Mouse (Mus musculus) neural tube, embryonic 15.5 days (tissue): ENCODE measurements around the gene Tspan9. TPM values are rescaled to one million over a fixed set of nuclear protein-coding genes. Genes with fewer than 3 reads are reported as not detected.

ENCODE experiments used
- ATAC-seq: fragments of 200-750 bp; cut with Nextera tagmentation; 2 replicates; pipeline ENCODE4 v1.8.0; 2017; ENCODE audit warnings: mild to moderate bottlenecking, moderate TSS enrichment, moderate library complexity; ENCODE audit not compliant: low FRiP score
- H3K27ac ChIP-seq: fragments of 300-500 bp; sonication (generic); replicated peaks from 2 replicates; pipeline ENCODE4 v1.5.1; 2015; ENCODE audit warnings: mild to moderate bottlenecking, inconsistent platforms
- H3K27me3 ChIP-seq: fragments of 300-500 bp; sonication (generic); replicated peaks from 2 replicates; pipeline ENCODE4 v1.6.1; 2015; ENCODE audit warnings: inconsistent platforms
- H3K36me3 ChIP-seq: fragments of 300-500 bp; sonication (generic); 2 replicates; pipeline ENCODE4 v1.6.1; 2015; ENCODE audit warnings: inconsistent platforms
- H3K4me1 ChIP-seq: fragments of 300-500 bp; sonication (generic); 2 replicates; pipeline ENCODE4 v1.6.1; 2015; ENCODE audit warnings: inconsistent platforms
- H3K4me2 ChIP-seq: fragments of 300-500 bp; sonication (generic); 2 replicates; pipeline ENCODE4 v1.6.1; 2015; ENCODE audit warnings: inconsistent platforms, mild to moderate bottlenecking, moderate library complexity
- H3K4me3 ChIP-seq: fragments of 300-500 bp; sonication (generic); replicated peaks from 2 replicates; pipeline ENCODE4 v1.5.1; 2015; ENCODE audit warnings: mild to moderate bottlenecking, inconsistent platforms
- H3K9ac ChIP-seq: fragments of 300-500 bp; sonication (generic); replicated peaks from 2 replicates; pipeline ENCODE4 v1.6.1; 2015; ENCODE audit warnings: mild to moderate bottlenecking, inconsistent platforms
- H3K9me3 ChIP-seq: fragments of 300-500 bp; sonication (generic); replicated peaks from 2 replicates; pipeline ENCODE4 v1.6.1; 2016; ENCODE audit warnings: inconsistent platforms
- WGBS: fragments of 180-500 bp; shearing (Covaris S2); methylation state at CpG from one replicate; pipeline ENCODE4 v1.1.7; 2015; ENCODE audit warnings: mixed read lengths; 5-methylcytosine and 5-hydroxymethylcytosine counted together
- polyA plus RNA-seq: library from polyadenylated mRNA; unstranded; fragments of >200 nt; fragmentation: Nextera tagmentation; extraction: Ambion mirVana; gene quantifications from 2 replicates; pipeline ENCODE4 v1.2.1, GENCODE M21; 2015

Tspan9 gene
- polyA plus RNA-seq, 1 experiment from 2014 or later = 48.3 TPM

GRCm38 (mm10) chr6:127969709-127970108 is 173.7 kb downstream of the Tspan9 start:
- Histone ChIP-seq H3K4me2 (no peak overlapping the region), H3K36me3 (no peaks in the 10 kb centered on the region), H3K4me3 (no peak overlapping the region), H3K4me1 (peaks cover 26% of the 10 kb centered on the region), H3K9me3 (no peaks in the 10 kb centered on the region), H3K27me3 (no peaks in the 10 kb centered on the region), H3K9ac (no peak overlapping the region), H3K27ac (no peak overlapping the region)
- ATAC-seq = no peak
- 63% methylated on average over 7 of the region's 7 CpGs for WGBS

DNA sequence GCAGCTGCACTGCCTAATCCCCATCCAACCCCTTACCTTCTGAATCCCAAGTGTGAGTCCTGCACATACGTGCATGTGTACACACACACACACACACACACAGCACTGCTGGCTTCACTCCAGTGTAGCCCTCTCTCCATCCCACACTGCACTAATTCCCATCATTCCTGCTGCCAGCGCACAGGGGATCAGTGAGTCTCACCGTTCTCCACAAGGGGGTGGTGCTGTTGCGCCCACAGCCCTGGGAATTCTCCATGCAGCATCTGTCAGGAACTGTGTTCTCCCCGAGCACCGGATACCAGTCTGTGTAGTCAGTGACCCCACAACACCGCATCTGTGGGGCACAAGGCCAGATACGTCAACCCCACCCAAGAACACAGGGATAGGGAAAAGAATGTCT is 177.9 kb downstream of the Tspan9 start:
- no peak overlapping the region for H3K4me3 ChIP-seq
- 0 out of 2 replicates have a peak, but pooled peaks cover 4% of the 10 kb centered on the region for H3K36me3 ChIP-seq
- H3K27ac ChIP-seq = no peak overlapping the region
- no peak for ATAC-seq
- H3K4me1 ChIP-seq = 0 out of 2 replicates have a peak, but pooled peaks cover 6% of the 10 kb centered on the region
- WGBS = 56% methylated on average over 8 of the region's 8 CpGs
- no peaks in the 10 kb centered on the region for H3K9me3 ChIP-seq
- H3K27me3 ChIP-seq = no peaks in the 10 kb centered on the region
- H3K9ac ChIP-seq = no peak overlapping the region
- no peak overlapping the region for H3K4me2 ChIP-seq

DNA sequence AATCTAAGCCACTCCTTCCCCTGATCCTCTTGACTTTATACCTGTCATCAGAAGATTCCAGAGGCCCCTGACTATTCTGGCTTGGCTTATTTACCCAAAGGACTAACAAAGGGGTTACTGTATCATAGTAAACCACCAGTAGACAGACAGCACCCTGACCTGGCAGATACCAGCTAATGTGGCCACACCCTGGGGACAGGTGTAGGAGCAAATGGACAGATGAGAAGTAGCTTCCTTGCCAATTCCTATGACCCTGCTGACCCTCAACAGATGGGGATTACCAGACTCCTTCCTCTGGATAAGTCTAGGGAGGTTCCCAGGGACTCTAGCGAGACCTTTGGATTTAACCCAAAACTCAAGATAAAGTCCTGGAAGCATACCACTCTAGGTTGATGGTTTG is 183.2 kb downstream of the Tspan9 start:
- no peak overlapping the region for H3K9ac ChIP-seq
- H3K4me3 ChIP-seq = no peak overlapping the region
- no peaks in the 10 kb centered on the region for H3K9me3 ChIP-seq

DNA sequence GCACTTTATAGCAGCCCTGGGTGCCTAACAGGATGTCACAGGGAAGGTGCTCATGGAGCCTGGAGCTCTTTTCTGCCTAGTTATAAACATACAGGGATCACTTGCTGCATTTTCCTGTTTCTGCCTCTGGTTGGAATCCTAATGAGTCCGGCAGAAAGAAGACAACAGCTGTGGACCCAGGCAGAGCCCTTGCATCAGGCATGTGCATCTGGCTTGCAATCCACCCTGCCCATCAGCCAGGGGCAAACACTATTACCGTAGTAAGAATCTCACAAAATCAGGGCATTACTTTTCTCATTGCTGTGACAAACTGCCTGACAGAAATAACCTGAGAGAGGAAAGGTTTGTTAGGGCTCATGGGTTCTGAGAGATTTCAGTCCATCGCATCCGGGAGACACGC is 187.2 kb downstream of the Tspan9 start:
- ATAC-seq = no peak

More for the DNA sequence above, 183.2 kb downstream of the Tspan9 start:
- H3K36me3 ChIP-seq = 0 out of 2 replicates have a peak, but pooled peaks cover 4% of the 10 kb centered on the region
- H3K4me1 ChIP-seq = no peaks in the 10 kb centered on the region
- ATAC-seq = no peak
- H3K27me3 ChIP-seq = no peaks in the 10 kb centered on the region
- no peak overlapping the region for H3K27ac ChIP-seq
- 96% methylated on average over 1 of the region's 1 CpGs for WGBS
- H3K4me2 ChIP-seq = no peak overlapping the region

DNA sequence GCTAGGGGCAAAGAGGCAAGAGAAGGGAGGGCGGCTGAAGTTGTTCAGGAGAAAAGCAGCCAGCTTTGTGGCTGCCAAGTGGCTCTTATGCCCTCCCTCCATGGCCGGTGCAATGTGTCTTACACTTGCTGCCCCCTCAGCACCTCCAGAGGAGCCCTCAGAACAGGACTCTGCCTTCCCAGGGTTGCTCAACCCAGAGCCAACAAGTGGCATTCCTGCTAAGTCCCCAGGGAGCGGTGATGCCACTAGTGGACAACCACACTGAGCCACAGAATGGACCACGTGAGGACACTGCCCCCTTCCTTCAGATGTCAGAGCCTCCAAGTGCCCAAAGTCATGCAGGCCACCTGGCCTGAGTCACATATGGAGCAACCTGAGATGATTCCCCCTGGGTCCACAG is 190.3 kb downstream of the Tspan9 start:
- 82% methylated on average over 4 of the region's 4 CpGs for WGBS
- H3K9ac ChIP-seq = no peak overlapping the region
- H3K27ac ChIP-seq = no peak overlapping the region

More for the DNA sequence above, 187.2 kb downstream of the Tspan9 start:
- Histone ChIP-seq H3K9me3 (no peaks in the 10 kb centered on the region), H3K4me2 (no peak overlapping the region), H3K27ac (no peak overlapping the region), H3K27me3 (no peaks in the 10 kb centered on the region), H3K4me1 (0 out of 2 replicates have a peak, but pooled peaks cover 4% of the 10 kb centered on the region), H3K9ac (no peak overlapping the region), H3K36me3 (no peaks in the 10 kb centered on the region), H3K4me3 (no peak overlapping the region)
- 87% methylated on average over 5 of the region's 5 CpGs for WGBS

DNA sequence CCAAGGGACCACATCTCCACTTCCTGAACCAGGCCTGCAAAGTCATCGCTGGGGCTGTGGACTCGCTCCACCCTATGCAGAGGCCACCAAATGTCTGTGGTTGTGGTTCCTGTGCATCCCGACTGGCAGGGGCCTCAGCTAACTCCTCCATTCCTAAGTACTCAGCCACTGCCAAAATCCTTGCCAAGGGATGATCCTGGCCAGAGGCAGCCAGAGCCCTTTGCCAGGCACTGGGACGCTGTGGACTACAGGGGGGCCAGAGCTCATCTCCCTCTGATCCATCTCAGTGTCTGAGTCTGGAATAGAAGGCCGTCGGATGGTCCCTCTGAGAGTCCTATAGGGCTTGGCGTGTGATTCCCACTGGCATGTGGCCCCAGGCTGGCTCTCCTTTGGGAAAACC is 193.5 kb downstream of the Tspan9 start:
- H3K27ac ChIP-seq = no peak overlapping the region
- 91% methylated on average over 7 of the region's 7 CpGs for WGBS
- no peaks in the 10 kb centered on the region for H3K9me3 ChIP-seq
- no peak overlapping the region for H3K9ac ChIP-seq
- no peaks in the 10 kb centered on the region for H3K36me3 ChIP-seq
- no peak overlapping the region for H3K4me2 ChIP-seq
- no peaks in the 10 kb centered on the region for H3K27me3 ChIP-seq
- H3K4me3 ChIP-seq = no peak overlapping the region
- H3K4me1 ChIP-seq = 0 out of 2 replicates have a peak, but pooled peaks cover 4% of the 10 kb centered on the region
- no peak for ATAC-seq

More for the DNA sequence above, 190.3 kb downstream of the Tspan9 start:
- no peaks in the 10 kb centered on the region for H3K9me3 ChIP-seq
- H3K36me3 ChIP-seq = no peaks in the 10 kb centered on the region
- no peak overlapping the region for H3K4me3 ChIP-seq
- peak; percentile 30; the same call in 1 of the 2 replicates for ATAC-seq
- H3K4me1 ChIP-seq = 0 out of 2 replicates have a peak, but pooled peaks cover 4% of the 10 kb centered on the region
- no peak overlapping the region for H3K4me2 ChIP-seq
- no peaks in the 10 kb centered on the region for H3K27me3 ChIP-seq

DNA sequence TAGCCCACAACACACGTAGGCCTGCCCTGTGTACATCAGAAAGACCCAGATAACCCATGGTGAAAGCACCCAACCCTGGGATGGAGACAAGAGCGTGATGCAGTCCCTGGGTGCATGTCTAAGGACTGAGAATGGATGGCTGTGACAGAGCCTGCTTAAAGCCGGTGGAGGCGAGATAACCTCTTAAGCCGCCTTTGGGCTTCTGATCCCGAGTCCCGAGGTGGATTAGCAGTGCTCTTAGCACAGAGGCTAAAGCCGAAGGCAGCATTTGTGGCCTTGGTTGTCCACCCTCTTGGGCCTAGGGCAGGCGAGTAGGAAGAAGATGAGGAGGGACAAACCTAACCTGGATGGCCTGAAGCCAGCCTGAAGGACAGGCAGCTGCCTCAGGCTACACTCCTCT is 194.7 kb downstream of the Tspan9 start:
- 95% methylated on average over 9 of the region's 9 CpGs for WGBS
- H3K4me2 ChIP-seq = no peak overlapping the region
- 0 out of 2 replicates have a peak, but pooled peaks cover 4% of the 10 kb centered on the region for H3K4me1 ChIP-seq
- no peaks in the 10 kb centered on the region for H3K36me3 ChIP-seq
- ATAC-seq = no peak
- H3K27me3 ChIP-seq = no peaks in the 10 kb centered on the region
- H3K9ac ChIP-seq = no peak overlapping the region
- no peak overlapping the region for H3K4me3 ChIP-seq
- no peak overlapping the region for H3K27ac ChIP-seq
- H3K9me3 ChIP-seq = no peaks in the 10 kb centered on the region

DNA sequence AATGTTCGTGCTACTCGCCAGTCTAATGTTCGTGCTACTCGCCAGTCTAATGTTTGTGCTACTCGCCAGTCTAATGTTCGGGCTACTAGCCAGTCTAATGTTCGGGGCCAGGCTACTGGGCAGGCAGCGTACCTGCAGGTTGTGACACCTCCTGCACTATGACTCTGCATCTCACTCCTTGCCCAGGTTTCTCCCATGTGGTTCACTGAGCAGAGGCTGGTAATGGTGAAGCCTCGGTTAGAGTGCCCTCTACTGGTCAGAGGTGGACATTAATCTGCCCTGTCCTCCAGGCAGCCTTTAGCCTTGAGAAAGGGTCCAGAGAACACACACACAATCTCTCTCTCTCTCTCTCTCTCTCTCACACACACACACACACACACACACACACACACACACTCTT is 197.7 kb downstream of the Tspan9 start:
- no peak overlapping the region for H3K27ac ChIP-seq
- 57% methylated on average over 9 of the region's 9 CpGs for WGBS

GRCm38 (mm10) chr6:127942421-127942820 is 201.0 kb downstream of the Tspan9 start:
- ATAC-seq = no peak
- H3K27me3 ChIP-seq = no peaks in the 10 kb centered on the region
- H3K4me2 ChIP-seq = no peak overlapping the region
- H3K27ac ChIP-seq = no peak overlapping the region
- H3K4me1 ChIP-seq = no peaks in the 10 kb centered on the region
- no peak overlapping the region for H3K4me3 ChIP-seq
- 88% methylated on average over 8 of the region's 8 CpGs for WGBS
- no peak overlapping the region for H3K9ac ChIP-seq
- H3K36me3 ChIP-seq = no peaks in the 10 kb centered on the region
- H3K9me3 ChIP-seq = no peaks in the 10 kb centered on the region

More for the DNA sequence above, 197.7 kb downstream of the Tspan9 start:
- Histone ChIP-seq H3K9ac (no peak overlapping the region), H3K4me3 (no peak overlapping the region), H3K36me3 (no peaks in the 10 kb centered on the region), H3K27me3 (no peaks in the 10 kb centered on the region), H3K4me1 (no peaks in the 10 kb centered on the region), H3K9me3 (no peaks in the 10 kb centered on the region), H3K4me2 (no peak overlapping the region)
- ATAC-seq = peak; percentile 86

- H3K9me3 ChIP-seq = no peaks in the 10 kb centered on the region
- H3K4me1 ChIP-seq = peaks cover 9% of the 10 kb centered on the region
- H3K36me3 ChIP-seq = no peaks in the 10 kb centered on the region
- H3K27ac ChIP-seq = no peak overlapping the region
- no peak overlapping the region for H3K4me2 ChIP-seq
- no peak for ATAC-seq
- 79% methylated on average over 3 of the region's 3 CpGs for WGBS
- no peak overlapping the region for H3K9ac ChIP-seq
- no peak overlapping the region for H3K4me3 ChIP-seq
- H3K27me3 ChIP-seq = no peaks in the 10 kb centered on the region
Observed at GRCm38 (mm10) chr6:127935105-127935504, 208.3 kb downstream of the Tspan9 start.

DNA sequence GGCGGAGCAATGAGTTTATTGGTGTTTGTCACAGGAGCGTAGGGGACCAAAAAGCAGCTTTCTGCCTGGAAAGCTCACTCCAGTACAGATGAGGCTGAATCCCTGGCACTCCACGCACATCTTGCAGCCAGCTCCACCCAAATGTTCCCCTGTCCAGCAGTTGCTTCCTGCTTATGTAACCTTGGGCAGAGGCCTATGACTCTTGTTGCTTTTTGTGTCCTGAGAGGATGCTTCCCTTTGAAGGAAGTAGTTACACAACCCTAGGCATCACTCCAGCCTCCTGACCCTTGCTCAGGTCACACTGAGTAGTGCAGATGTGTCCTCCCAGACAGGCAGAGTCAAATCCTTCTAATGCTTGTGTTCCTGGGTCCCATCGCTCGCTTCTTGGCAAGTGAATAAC is 209.6 kb downstream of the Tspan9 start:
- 75% methylated on average over 5 of the region's 5 CpGs for WGBS
- ATAC-seq = no peak

GRCm38 (mm10) chr6:127932697-127933096 is 210.7 kb downstream of the Tspan9 start:
- no peak overlapping the region for H3K9ac ChIP-seq
- no peaks in the 10 kb centered on the region for H3K9me3 ChIP-seq
- H3K27me3 ChIP-seq = no peaks in the 10 kb centered on the region
- no peak; the same call in 1 of the 2 replicates for ATAC-seq
- no peak overlapping the region for H3K4me2 ChIP-seq
- H3K36me3 ChIP-seq = no peaks in the 10 kb centered on the region
- H3K4me1 ChIP-seq = peaks cover 9% of the 10 kb centered on the region
- H3K27ac ChIP-seq = no peak overlapping the region
- 61% methylated on average over 5 of the region's 5 CpGs for WGBS
- H3K4me3 ChIP-seq = no peak overlapping the region

More for the DNA sequence above, 209.6 kb downstream of the Tspan9 start:
- Histone ChIP-seq H3K27me3 (no peaks in the 10 kb centered on the region), H3K27ac (no peak overlapping the region), H3K9ac (no peak overlapping the region), H3K4me2 (no peak overlapping the region), H3K4me1 (peaks cover 9% of the 10 kb centered on the region), H3K36me3 (no peaks in the 10 kb centered on the region), H3K4me3 (no peak overlapping the region), H3K9me3 (no peaks in the 10 kb centered on the region)
